Mouse (Mus musculus) inflammation-experienced regulatory T-cells, adult 6 months (primary cell): Measurements from ENCODE around the gene Tbc1d25. TPM values are rescaled to one million over a fixed set of nuclear protein-coding genes. Genes with fewer than 3 reads are reported as not detected.

Experiments
- polyA plus RNA-seq, 3 experiments: library from polyadenylated mRNA; unstranded; fragments of 100-300 nt; shearing (Covaris generic); gene quantifications; one replicate each; pipeline ENCODE4 v1.2.1; 2017

The Tbc1d25 gene
- polyA plus RNA-seq, 3 experiments from 2014 or later, result 2.5 to 4.1 (median 3.7) TPM

Other genes with a start within 250 kb of the Tbc1d25 start
- gene Eras, start 247.6 kb downstream of the Tbc1d25 start, polyA plus RNA-seq, result not detected
- gene Hdac6, start 228.3 kb downstream of the Tbc1d25 start, polyA plus RNA-seq, result 10 to 100 TPM in 1 of 3 experiments, 1 to 10 TPM in 2; 6.2 to 12.7 (median 9.4) TPM
- 10 to 100 TPM in 2 of 3 experiments, not detected in 1; 25.6 to 27.7 TPM for gene Gata1, start 198.1 kb downstream of the Tbc1d25 start, polyA plus RNA-seq
- gene Glod5, start 157.7 kb downstream of the Tbc1d25 start, polyA plus RNA-seq, result not detected
- 10 to 100 TPM; 14.7 to 26.1 (median 20.7) TPM for gene Suv39h1, start 101.4 kb downstream of the Tbc1d25 start, polyA plus RNA-seq
- 10 to 100 TPM; 18.3 to 24.3 (median 22.3) TPM for gene Was, start 85.7 kb downstream of the Tbc1d25 start, polyA plus RNA-seq
- 10 to 100 TPM; 13.8 to 20.4 (median 19.5) TPM for gene Wdr13, start 43.3 kb downstream of the Tbc1d25 start, polyA plus RNA-seq
- gene Rbm3, start 30.3 kb downstream of the Tbc1d25 start, polyA plus RNA-seq, result 100 to 1,000 TPM; 601 to 807 (median 769) TPM
- 100 to 1,000 TPM; 128 to 201 (median 145) TPM for gene Ebp, start 17.3 kb upstream of the Tbc1d25 start, polyA plus RNA-seq
- gene Porcn, start 30.3 kb upstream of the Tbc1d25 start, polyA plus RNA-seq, result under 1 TPM in 2 of 3 experiments, not detected in 1; 0.36 to 0.69 TPM
- 10 to 100 TPM; 17.6 to 24.1 (median 18.7) TPM for gene Ftsj1, start 76.2 kb upstream of the Tbc1d25 start, polyA plus RNA-seq
- not detected for gene Slc38a5, start 95.0 kb upstream of the Tbc1d25 start, polyA plus RNA-seq
- not detected for gene Ssxb10, start 151.2 kb upstream of the Tbc1d25 start, polyA plus RNA-seq
- not detected for gene Ssxb9, start 190.8 kb upstream of the Tbc1d25 start, polyA plus RNA-seq
- not detected for gene Ssxb1, start 237.1 kb upstream of the Tbc1d25 start, polyA plus RNA-seq